Mouse (Mus musculus): Measurements from ENCODE around the gene Rbm20.

GRCm38 (mm10) chr19:53855781-53856180 lies 178.7 kb downstream of the Rbm20 start:
- no peak for TF ChIP-seq CTCF (conservative IDR thresholded peaks at IDR 0.05; ENCODE audit: low read length)
- TF ChIP-seq POU5F1 (IDR thresholded peaks at IDR 0.05; ENCODE audit: borderline replicate concordance, low read length): no peak
- TF ChIP-seq NANOG (IDR thresholded peaks at IDR 0.05; ENCODE audit: borderline replicate concordance, low read length): no peak
